Mouse (Mus musculus): ENCODE measurements around the gene Magi3.

Gene Magi3

DNA sequence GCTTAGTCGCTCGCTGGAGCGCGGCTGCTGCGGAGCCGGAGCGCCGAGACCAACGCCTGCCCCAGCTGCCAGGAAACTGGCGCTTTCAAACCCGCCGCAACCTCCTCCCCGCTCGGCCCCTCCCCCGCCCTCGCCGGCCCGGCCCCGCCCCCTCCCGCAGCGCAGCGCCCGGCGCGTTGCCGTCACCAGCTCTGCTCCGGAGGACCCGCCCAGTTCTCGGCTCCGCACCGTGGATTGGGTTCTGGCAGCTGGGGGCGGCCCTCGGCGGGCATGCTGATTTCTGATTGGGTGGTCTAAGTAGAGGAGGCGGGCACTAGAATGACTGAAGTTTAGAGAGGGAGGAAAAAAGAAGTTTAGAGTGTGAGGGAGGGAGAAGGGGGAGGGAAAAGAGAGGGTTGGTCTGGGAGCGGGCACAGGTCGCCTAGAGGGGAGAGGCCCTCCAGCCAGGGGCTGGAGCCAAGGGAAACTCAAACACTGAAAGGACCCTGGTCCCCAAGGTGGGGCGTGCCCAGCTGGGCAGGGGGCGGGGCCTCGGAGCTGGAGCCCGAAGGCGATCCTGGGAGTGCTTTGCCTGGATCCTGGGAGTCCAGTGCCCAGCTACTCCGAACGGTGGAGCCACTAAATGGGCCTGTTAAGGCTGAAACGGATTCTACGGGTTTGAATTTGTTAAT lies at the start of gene Magi3:
Gene Magi3, minus strand, starts transcription at position 80 of the 671 bp plus-strand sequence.
- peak; percentile 99 for DNase-seq

DNA sequence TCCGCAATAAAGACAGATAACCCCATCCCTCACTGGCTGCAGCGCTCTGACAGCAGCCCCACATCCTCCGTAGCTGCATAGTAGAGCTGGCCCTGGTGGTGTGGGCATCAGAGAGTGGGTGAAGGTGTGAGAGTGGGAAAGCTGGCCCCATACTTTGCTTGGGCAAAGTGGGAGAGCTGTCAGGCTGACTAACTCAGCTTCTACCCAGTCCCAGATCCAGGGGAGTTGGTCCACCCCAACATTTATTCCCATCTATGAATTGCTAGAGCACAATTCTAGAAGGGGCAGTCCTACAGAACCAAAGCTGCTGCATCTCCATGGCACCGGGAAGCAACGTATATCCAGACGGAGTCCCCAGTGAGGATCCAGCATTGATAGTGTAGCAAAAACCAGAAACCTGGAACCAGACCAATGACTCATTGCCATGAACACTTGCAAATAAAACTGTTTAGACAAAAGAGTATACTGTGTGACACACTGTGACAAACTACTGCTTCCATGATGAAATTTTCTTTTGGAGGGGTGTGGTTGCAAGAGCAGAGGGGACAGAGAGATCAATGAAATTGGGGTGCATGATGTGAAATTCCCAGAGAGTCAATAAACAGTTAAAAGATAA lies 44.5 kb upstream of the Magi3 start:
- no peak for DNase-seq

DNA sequence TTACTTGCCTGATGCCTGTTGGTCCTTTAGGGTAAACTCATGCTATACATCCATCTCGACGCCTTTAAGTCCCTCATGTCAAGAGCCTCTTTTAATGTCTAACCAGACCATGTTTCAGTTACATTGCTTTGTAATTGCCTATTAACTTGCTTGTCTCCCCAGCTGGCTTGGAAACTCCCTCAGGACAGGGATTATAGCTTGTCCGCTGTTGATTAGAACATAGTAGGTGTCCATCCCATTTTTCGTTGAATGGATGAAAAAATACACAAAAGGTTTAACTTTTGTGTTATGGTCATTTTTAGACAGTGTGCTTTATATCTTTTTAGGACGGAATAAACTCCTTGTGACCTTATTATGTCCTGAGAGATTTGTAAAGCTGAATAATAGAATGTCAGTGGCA lies 40.0 kb upstream of the Magi3 start:
- no peak for DNase-seq

DNA sequence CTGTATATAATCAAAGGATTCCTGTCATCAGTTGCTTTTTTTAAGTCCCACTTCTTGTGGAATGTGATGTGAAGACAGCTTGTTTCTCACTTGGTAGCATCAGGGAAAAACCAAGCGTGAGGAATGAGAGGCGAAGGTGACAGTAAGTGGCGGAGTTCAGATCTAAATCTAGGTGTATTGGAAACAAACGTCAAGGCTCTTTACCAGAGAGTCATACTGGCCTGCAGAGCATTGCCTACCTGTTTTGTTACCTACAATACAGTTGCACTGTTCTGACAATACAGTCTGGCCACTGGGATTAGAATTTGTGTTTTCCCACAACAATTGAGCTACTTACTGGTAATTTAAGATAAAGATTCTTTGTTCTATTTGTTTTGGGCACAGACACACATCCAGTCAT lies 39.0 kb upstream of the Magi3 start:
- no peak for DNase-seq

DNA sequence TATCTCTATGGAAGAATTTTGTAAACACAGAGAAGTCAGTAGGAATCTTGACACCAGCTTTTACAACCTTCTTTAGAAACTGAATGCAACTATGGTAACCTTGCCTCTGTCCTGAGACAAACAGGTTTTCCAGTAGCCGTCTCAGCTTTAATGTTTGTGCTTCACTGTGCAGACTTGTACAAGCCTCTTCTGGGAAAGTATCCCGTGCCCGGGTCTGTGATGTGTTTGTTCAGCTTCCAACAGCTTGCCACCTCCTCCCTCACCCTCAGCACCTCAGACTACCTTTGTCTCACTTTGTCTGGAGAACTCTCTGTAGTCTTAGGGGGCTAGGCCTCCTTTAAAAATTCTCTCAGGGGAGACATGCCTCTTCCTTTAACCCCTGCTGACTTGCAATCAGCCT lies 36.9 kb upstream of the Magi3 start:
- DNase-seq, result no peak

DNA sequence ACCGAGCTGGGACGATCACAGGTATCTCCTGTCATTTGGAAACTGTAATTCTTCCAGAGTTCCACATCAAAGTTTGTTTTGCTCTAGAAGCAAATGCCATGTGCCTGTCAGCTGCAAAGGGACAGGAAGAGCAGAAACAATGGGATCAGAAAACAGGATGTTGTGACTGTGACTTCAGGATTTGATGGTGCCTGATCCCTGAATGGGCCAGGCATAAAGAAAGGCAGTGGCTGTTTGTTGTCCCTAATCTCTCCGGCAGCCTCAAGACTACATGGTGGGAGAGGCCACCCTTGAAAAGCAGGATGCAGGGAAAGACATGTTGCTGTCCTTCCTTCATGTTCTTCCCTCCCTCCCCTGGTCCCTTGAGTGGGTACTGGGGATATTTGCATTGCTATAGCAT lies 33.6 kb upstream of the Magi3 start:
- no peak for DNase-seq

DNA sequence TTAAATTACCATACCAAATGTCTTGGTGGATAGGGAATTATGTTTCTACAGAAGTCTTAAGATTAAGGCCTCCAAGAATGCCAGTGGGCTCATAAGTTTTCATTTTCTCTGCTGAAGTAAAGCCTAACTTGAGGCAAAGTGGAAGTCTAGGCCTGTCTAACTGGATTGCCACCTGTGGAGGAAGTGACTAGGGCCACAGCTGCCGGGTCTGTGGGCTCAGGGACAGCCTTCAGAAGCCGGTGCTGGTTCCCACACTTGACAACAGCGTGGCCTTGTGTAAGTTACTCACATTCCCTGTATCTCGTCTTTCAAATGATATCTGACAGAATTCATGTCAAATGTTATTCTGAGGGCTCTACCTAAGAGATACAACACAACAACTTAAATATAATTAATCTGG lies 27.7 kb upstream of the Magi3 start:
- DNase-seq, result no peak

DNA sequence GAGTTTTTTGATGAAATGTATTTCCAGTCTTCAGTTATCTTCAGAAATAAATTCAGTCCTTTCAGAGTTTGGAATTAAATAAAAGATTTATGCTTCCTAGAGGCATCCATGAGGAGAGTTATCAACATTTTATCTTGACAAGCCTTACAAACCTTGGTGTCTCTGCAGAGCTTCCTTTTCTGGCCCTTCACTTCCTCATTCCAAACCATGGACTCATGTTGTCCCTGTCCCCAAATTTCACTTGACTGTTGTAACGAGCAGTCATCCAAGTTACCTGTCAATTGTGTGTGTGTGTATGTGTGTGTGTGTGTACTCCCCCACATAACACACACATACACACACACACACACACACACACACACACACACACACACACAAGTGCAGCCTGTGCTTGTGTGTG lies 26.9 kb upstream of the Magi3 start:
- DNase-seq, result no peak

DNA sequence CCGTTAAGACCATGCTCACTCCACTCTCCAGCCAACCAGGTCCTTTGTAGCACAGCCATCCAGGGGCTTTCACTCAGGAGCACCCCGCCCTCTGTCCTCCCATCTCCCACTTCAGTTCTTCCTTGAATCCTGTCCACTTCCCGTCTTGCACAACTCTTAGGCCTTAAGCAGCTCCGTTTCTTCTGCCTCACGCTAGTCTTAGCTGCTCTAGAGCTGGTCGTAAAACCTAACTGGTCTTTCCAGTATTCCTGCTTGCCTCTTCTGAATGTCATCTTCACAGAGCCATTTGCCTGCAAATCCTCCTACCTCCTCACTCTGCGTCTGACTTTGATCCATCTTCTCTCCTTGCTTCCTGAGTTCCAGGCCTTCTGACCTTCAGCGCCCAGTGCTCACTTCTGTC lies 24.2 kb upstream of the Magi3 start:
- no peak for DNase-seq

DNA sequence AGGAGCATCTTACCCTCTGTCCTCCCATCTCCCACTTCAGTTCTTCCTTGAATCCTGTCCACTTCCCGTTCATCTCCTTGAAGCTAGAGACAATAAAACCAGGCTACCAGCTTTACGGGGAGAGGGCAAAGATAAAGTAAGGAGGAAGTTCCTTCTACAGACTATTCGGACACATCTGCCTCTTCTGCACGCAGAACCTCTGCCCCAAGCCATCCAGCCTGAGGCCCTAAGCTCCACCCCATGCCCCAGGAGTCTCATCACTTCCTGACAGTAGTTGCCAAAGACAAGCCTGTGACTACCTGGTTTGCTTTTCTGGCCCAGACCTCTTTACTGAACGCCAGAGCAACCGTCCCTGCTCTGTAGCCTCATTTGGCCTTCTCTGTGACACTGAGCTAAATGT lies 23.8 kb upstream of the Magi3 start:
- no peak for DNase-seq

DNA sequence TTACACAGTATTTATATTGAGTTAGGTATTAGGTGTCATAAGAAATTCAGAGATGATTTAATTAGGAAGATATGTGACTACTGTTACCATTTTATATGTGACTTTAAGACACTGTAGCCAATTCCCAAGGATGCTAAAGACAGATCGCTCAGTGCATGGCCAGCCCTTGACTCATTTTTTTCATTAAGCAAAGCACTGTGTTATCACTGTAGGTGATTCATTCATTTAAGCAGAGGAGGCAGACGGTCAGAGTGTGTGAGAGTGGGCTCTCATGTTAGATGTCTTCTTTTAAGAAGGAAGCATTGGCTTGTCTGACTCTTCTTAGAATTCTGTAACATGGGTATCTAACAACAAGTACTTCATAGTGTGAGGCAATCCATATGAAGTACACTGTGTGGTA lies 19.6 kb upstream of the Magi3 start:
- no peak for DNase-seq

DNA sequence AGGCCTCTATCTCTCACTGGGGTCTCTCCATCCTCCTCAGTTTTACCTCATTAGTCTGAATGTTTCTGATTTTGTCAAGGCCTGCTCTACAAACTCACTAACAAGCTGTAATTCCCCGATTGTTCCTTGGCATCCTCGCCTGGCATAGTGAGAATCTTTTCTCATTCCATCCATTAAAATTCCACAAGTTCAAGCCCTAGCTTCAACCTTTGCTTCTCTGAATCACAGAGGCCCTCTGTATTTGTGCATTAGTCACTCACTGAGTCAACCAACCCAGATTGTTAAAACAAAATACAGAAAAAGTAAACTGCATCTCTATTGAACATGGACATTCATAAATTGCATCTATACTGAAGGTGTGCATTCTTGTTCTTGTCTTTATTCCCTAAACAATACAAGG lies 19.2 kb upstream of the Magi3 start:
- DNase-seq, result no peak

DNA sequence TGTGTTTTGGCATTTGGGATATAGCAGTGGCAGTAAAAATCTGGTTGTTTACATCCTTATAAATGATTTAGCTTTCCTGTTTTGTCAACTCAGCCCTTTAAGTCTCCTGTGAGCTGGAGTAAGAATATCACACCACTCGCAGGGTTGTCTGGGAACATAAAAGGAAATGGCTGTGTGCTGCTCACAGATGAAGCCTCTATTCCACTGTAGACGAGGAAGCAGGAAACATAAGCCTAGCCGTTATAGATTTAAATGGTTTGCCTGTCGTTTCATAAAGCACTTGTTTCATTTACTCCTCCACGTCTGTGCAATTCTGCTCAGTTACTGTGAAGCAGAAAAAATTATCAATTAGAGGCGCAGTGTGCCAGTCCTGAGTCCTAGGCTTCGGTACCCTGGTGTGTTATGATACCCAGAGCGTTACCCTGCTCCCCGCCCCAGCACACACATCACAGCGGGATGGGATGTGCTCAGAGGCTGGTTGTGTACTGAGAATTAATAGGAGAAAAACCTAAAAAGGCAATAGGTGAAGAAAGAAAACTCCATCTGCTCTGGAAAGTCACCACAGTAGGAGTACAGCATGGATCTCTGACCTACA lies 17.8 kb upstream of the Magi3 start:
- no peak for DNase-seq

DNA sequence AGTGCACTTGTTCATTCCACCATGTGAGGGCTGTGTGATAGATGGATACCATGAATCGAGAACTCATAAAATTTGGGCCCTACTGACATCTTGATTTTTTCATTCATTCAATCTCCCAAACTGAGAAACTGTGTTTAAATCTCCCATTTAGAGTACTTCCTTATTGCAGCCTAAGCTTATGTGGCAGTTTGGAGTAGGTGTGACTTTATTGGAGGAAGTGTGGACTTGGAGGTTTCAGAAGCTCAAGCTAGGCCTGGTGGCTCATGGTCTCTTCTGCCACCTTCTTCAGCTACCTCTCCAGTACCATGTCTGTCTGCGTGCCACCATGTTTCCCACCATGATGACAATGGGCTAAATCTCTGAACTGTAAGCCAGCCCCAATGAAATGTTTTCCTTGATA lies 15.9 kb upstream of the Magi3 start:
- DNase-seq, result no peak

DNA sequence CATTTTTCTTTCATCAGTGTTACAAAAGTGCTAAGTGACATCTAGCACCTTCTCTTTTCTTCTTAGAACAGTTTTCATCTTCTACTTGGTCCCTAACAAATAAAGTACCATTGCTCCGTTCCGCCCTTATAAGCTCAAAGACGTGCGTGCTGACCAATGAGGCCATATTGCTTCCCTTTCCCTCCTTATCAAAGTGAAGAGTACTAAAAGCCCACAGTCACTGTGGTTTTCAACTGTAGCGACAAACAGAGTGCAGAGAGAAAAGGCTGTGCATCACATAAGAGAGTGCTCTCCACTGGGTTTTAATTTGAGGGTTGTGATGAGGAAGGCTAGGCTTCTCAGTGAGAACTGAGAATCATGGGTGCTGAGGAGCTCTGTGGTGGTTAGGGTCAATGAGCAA lies 14.9 kb upstream of the Magi3 start:
- DNase-seq, result no peak

DNA sequence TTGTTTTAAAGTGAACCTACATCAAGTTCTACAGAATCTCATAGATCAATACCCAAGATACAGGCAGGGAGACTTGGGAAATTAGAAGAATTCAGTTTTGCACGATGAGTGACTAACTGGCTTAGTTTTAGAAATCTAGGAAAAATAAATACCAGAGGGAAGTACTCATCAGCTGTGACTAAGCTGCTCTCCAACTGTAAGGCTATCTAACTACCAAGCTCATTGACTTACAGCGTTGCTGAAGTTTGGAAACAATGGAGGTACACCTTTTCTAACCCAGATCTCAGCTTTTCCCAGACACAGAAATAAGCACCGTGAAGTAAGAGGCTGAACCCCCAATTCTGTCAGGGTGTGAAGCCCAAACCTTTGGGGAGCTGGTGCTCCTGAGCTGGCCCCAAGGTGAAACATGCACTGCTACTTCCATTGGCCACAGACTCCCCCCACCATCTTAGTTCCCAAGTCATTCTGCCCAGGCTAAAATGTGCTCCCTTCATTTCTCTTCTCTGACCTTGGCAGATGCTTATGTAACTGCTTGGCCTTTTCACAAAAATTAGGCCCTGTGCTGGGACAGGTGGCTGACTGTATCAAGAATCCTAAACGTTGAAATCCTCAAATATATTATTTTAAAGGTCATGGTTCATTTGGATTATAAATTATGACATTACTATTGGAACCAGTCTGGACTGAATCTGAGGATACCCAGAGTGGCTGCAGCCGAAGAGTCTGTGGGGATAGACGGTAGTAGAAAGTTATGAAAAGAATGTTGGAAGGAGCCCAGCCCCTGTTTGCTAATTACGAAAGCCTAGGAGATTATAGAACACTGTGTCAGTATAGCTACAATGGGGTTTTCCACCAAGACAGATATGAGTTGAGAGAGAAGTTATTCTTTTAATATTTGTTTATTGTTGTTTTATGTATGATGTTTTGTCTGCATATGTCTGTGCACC lies 13.5 kb upstream of the Magi3 start:
- DNase-seq, result no peak

DNA sequence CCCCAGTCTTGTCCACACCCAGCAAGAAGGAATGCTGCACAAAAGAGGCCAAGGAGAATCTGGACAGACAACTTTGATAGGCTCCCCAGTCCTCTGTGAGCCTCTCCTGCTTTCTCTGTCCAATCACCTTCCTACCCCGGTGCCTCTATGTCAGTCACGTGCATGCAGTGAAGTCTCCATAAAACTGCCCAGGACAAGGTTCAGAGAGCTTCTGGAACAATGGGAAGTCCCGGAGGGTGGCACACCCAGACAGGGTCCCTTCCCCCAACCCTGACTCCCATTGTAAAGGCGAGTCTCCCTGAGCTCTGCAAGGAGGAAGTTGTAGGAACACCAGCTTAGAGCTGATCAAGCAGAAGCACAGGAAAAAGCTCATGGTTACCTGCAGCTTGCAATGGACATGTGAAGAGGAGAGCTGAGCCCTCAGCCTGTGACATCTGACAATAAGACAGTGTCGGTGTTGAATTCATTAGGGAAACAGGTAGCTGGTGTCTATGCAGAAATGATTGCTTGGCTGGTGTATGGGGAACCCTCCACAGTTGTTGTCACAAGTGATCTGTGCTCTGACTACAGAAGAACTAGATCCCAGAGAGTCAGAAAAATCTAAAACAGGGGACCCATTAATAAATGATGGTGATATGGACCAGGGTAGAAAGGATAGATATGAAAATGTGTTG lies 7.4 kb upstream of the Magi3 start:
- DNase-seq, result no peak

DNA sequence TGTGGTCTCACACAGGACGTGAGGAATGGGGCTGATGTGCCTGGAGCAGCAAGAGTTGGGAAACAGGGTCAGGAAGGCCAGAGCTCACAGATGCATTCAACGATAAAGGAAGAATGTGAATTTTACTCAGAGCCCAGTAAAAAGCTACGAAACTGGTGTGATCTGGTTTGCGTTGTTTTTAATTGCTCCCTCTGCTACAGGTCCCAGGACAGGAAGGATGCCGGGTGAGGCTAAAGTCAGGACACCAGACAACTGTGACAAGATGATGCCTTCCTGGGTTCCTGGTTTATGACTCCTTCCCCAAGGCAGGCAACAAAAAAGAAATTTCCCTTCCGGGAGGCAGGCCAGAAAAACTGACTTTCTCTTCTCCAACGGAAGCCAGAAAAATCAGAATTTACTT lies 6.6 kb upstream of the Magi3 start:
- no peak for DNase-seq

DNA sequence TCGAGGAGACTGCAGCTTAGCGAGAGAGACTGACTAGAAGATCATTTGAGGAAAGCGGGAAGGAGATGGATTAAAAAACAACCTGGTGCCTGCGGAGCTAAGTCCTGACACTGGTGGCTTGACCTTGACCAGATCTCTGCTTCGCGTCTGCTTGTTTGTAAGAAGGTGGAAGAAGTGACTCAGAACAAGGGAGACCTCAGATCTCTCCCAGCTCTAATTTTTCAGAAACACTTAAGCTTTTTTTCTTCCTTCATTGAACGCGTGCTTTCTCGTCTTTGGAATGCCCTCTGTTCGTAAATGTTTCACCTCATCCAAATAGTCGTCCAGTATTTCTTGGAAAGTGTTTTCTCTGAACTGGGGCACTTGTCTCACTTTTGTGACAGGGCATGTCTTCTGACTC lies 982 bp upstream of the Magi3 start:
- no peak for DNase-seq

DNA sequence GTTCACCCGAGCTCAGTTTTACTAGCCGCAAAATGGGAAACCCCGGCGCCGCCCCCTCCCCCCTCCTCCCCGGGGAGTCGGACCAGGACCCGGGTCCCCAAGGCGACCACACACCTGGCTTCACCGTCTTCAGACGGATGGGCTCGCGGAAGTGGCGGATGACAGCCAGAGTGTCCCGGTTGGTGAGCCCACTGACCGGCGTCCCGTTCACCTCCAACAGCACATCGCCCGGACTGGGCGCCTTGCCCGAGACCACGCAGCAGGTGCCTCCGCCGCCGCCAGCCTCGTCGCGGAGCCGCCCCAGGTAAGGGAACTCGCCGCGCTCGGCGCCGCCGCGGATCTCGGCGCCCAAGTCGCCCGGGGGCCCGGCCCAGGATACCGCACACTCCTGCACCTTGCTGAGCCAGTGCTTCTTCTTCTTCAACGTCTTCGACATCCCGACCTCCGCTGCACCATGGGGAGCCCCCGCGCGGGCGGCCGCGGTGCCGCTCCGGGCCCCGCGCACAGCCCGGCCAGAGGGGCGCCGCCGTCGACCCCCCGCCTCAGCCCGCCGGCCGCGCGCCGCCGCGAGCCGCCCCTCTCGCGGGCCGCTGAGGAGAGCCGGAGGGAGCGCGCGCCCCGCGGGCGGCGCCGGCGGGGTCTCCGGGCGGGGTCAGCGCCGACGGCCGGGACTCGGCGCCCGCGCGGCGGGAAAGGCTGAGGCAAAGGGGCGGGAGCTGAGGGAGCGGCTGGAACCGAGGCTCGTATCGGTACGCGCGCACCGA lies 461 bp downstream of the Magi3 start:
- peak; percentile 75 to 76 for DNase-seq

DNA sequence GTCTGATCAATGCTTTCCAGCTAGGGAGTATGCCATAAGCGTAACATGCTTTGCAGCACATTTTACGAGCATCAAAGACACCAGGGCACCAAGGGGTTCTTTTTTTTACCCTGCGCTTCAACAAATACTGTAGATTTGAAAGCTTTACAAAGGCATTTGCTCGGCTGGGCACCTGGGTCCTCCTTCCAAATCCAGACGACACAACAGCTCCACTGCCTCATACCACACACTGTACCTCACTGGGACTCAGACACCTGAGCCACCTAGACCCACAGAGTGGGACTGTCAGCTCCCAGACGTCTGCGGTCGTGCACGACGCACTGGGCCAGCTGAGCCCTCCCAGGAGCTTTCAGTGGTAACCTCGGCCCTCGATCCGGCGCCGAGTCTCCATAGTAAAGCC lies 1.2 kb downstream of the Magi3 start:
- DNase-seq, result peak; percentile 25 to 39

DNA sequence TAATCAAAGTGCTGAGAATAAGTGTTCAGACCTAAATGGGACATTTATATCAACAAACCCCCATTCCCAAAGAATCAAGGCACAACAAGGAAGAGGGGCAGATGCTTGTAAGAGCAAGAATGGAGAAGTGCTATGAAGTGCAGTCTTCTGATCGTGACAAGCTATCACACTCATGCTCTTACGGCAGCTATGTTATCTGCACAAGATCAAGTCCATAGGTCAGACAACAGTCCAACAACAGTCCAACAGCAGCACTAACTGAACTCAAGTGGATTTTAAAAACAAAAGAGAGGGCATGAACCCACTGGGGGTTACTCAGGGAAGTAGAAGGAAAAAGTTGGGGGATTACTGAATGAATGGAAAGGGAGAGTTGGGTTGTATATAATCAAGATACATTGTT lies 30.4 kb downstream of the Magi3 start:
- DNase-seq, result no peak

Data from cerebellum, postnatal 10 days (tissue).